Mouse (Mus musculus): ENCODE results near the gene Rnf19b. TPM values are rescaled to one million over a fixed set of nuclear protein-coding genes. Genes with fewer than 3 reads are reported as not detected.

Gene Rnf19b
- polyA plus RNA-seq, 1 experiment from 2014 or later: 10.8 TPM

Other genes with a start within 250 kb of the Rnf19b start
- 11.4 and 13.0 TPM in 2 replicates for gene Trim62, start 174.7 kb upstream of the Rnf19b start, polyA plus RNA-seq (2016; fragmentation: Nextera tagmentation; extraction: Ambion mirVana)
- 22.4 and 26.0 TPM in 2 replicates for gene Azin2, start 95.8 kb upstream of the Rnf19b start, polyA plus RNA-seq (2016; fragmentation: Nextera tagmentation; extraction: Ambion mirVana)
- gene Ak2, start 66.3 kb upstream of the Rnf19b start, polyA plus RNA-seq (2016; fragmentation: Nextera tagmentation; extraction: Ambion mirVana): 205 and 213 TPM in 2 replicates
- gene Tmem54, start 47.3 kb downstream of the Rnf19b start, polyA plus RNA-seq (2016; fragmentation: Nextera tagmentation; extraction: Ambion mirVana): 4.2 and 4.3 TPM in 2 replicates
- 0.55 and 0.83 TPM in 2 replicates for gene Hpca, start 63.8 kb downstream of the Rnf19b start, polyA plus RNA-seq (2016; fragmentation: Nextera tagmentation; extraction: Ambion mirVana)
- 11.3 and 11.6 TPM in 2 replicates for gene Fndc5, start 78.7 kb downstream of the Rnf19b start, polyA plus RNA-seq (2016; fragmentation: Nextera tagmentation; extraction: Ambion mirVana)
- gene S100pbp, start 131.5 kb downstream of the Rnf19b start, polyA plus RNA-seq (2016; fragmentation: Nextera tagmentation; extraction: Ambion mirVana): 31.2 and 32.7 TPM in 2 replicates
- 78.7 and 80.2 TPM in 2 replicates for gene Yars, start 131.5 kb downstream of the Rnf19b start, polyA plus RNA-seq (2016; fragmentation: Nextera tagmentation; extraction: Ambion mirVana)
- gene C77080, start 203.1 kb downstream of the Rnf19b start, polyA plus RNA-seq (2016; fragmentation: Nextera tagmentation; extraction: Ambion mirVana): 4.6 and 5.1 TPM in 2 replicates
- gene Sync, start 229.3 kb downstream of the Rnf19b start, polyA plus RNA-seq (2016; fragmentation: Nextera tagmentation; extraction: Ambion mirVana): 1.2 and 1.9 TPM in 2 replicates

Measured in limb, embryonic 12.5 days (tissue).